Mouse (Mus musculus) spleen, adult 2 months (tissue): ENCODE data around the gene Tomm20l.

Experiments
- CTCF ChIP-seq: fragments of 200-500 bp; IDR thresholded peaks from 2 replicates; pipeline ENCODE4 v1.5.1; 2011; ENCODE audit warnings: mild to moderate bottlenecking, inconsistent platforms; ENCODE audit not compliant: insufficient read depth, insufficient read length, insufficient replicate concordance; ENCODE audit errors: extremely low read depth
- POLR2A ChIP-seq: fragments of 200-500 bp; IDR thresholded peaks from 2 replicates; pipeline ENCODE4 v1.6.1; 2011; ENCODE audit warnings: low read depth, low read length, inconsistent platforms

GRCm38 (mm10) chr12:71141189-71141588 is 30.0 kb downstream of the Tomm20l start:
- TF ChIP-seq POLR2A (no peak), CTCF (no peak)
